Mouse (Mus musculus) gastrocnemius, postnatal 10 days (tissue): ENCODE results near the gene Tbc1d22a. TPM values are rescaled to one million over a fixed set of nuclear protein-coding genes. Genes with fewer than 3 reads are reported as not detected.

Source experiments
- DNase-seq: peaks from one replicate; pipeline ENCODE4 v3.0.0; 2021; ENCODE audit warnings: mixed read lengths
- total RNA-seq, 2 experiments: library from RNA; stranded (reverse); gene quantifications; 2 replicates each; pipeline ENCODE4 v1.2.3; 2021

Tbc1d22a gene
- total RNA-seq, 2 experiments from 2014 or later: 12.2 to 15.3 TPM

DNA sequence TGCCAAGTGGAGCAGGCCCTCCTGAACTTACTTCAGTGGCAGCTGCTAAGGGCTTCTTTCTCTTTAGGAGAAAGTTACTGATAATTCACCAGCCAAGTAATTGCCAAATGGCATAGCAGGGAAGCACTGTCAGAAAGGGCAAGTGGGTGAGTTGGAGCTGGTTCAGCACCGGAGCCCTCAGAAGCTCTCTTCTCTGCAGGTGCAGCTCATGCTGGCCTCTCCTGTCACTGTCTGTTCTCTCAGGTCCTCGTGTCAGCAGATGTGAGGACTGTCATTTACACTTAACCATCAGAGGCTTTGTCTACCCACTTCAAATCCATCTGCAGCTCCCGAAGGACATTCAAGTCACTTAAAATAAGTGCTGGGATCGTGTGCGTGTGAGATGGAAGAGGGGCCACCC lies 190.6 kb downstream of the Tbc1d22a start:
- DNase-seq: no peak

DNA sequence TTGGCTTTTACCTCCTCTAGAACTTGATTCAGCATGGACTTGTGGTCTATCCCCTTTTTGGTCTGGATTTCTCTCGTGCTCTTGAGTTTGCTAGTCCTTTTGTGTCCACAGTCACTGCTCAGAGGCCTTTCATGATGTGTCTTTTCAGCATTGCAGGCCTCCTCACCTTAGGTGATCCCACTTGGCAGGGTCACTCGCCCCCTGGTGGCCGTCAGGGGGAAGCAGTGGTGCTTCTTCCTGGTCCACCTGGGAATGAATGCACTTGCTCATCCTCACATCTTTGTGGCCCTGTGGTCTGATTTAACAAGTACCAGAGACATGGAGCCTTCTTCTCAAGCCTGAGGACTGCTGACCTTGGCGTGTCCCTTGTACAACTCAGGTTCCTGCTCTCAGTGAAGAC lies 191.3 kb downstream of the Tbc1d22a start:
- peak; percentile 65 for DNase-seq

DNA sequence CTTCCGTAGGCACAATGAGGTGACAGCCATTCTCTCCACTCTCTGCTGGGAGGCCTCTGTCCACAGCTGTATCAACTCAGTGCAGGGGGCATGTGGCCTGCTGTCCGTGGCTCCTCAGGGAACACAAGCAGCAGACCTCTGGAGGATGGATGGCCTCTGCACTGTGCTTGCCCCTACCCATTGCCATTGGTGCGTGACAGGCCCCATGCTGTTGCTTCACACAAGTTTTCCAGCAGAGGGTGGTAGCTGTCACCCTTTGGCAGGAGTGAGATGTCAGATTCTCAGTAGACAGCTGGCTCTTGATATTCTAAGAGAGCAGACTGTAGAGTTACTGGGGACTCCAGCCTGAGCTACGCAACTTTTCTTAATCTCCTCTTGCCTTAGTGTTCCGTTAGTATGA lies 195.1 kb downstream of the Tbc1d22a start:
- DNase-seq: no peak

DNA sequence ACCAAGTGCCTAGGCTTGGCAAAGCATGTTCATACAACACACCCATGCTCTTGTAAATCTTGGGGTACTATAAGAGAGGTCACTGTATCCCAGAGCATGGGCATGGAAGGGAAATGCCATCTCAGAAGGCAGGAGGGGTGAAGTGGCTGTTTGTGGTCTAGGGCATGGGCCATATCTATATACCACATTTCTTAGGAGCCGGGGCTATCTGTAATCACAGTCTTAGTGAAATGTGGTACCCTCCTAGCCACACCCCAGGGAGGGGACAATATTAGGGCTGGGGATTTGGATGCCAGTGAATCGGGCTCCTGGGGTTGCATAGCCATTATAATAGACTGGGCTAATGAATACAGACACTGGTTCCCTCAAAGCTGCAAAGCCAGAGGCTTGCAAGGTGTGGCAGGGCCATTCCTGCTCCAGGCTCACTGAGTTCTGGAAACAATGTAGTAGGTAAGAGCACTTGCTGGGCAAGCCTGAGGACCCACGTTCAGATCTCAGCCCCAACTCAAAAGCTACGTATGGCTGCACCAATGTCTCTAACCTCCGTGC lies 197.3 kb downstream of the Tbc1d22a start:
- no peak for DNase-seq

DNA sequence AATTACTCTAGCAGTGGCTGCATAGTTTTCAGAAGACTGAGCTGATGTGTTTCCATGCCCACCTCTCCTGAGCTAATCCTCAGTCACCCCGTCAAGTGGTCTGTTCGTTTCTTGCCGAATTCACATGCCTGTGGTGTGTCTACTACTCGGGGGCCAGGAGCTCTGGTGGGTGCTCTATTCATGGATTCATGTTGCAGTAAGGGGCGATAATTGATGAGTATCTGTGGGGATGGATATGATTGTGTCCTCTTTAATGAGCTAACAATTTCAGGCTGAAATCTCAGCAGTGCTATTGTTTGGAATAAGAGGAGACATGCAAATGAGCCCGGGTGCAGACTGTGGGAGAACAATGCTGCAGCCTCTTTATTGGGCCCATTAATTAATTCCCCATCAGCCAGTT lies 201.7 kb downstream of the Tbc1d22a start:
- DNase-seq: no peak

DNA sequence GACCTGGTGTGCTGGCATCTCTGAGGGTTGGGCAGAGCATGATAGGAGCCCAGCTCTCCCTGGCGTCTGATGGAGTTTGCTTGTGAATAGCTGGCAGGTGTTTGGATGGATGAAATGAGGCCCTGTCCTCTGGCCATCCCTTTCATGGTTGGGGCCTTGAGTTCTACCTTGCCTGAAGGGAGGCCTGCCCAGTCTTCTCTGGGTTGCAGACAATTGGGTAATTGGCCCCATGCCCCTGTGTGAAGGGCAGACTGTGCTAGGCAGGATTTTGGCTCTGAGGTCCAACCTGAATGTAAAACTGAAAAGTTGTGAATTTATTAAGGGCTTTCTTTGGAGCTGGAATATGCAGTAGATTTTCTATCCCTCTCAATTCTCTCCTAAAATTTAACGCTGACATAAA lies 204.2 kb downstream of the Tbc1d22a start:
- no peak for DNase-seq

DNA sequence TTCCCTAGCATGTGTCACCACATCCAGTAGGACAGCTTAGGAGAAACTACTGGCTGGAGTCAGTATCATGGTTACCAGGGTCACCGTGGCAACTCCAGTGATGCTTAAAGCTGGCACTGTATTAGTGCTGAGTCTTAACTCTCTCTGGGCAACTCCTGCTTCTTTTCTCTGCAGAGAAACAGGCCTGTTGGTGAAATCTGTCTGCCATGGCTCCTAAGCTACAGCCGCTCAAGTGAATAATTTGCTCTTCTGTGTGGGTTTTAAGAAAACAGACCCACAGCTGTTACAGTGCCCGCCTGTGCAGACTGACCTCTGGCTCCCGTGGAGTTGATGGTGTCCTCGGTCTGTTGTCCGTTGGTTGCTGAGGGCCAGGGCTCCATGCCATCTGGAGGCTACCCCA lies 205.4 kb downstream of the Tbc1d22a start:
- DNase-seq: no peak

DNA sequence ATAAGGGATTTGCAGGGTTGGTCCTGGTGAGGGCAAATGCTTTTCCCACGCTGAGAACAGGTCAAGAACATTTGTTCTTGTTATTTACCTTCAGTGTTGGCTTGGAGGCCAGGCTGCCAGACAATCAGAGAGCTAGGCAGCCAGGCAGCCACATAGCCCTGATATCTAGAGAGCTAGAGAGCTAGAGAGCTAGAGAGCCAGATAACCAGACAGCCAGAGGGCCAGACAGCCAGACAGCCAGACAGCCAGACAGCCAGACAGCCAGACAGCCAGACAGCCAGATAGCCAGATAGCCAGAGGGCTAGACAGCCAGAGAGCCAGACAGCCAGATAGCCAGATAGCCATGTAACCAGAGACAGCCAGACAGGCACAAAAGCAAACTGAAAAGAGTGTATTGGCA lies 208.6 kb downstream of the Tbc1d22a start:
- no peak for DNase-seq

DNA sequence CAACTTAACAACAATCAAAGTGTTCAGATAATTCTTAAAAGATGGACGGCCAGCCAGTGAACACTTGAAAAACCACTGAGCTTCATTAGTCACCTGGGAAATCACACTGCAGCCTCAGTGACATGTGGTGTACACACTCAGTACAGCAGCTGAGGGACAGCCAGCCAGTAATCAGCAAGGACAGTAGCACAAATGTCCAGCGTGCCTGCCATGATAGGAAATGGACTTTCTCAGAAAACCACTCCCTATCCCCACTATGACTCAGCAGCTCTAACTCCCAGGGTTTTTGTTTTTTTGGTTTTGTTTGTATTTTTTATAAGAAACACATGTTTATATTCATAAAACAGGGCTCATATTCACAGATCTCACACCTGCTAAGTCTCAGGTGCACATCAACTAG lies 209.6 kb downstream of the Tbc1d22a start:
- no peak for DNase-seq

DNA sequence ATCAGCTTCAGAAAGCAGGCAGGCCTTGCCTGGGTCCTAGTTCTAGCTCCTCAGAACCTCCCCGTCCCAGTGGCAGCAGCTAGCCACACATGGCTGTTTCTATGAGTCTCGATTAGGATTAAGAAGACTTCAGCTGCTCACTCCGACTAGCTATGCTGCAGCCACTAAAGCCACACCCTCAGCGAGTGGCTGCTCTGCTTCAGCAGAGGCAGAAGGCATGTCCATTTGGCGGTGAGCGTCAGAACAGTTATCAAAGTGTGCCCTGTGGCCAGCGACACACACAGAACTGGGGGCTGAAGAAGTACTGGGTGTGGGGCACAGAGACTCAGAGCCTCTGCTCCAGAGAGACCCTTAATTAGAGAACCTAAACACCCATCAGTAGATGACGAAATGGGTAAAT lies 210.7 kb downstream of the Tbc1d22a start:
- no peak for DNase-seq

DNA sequence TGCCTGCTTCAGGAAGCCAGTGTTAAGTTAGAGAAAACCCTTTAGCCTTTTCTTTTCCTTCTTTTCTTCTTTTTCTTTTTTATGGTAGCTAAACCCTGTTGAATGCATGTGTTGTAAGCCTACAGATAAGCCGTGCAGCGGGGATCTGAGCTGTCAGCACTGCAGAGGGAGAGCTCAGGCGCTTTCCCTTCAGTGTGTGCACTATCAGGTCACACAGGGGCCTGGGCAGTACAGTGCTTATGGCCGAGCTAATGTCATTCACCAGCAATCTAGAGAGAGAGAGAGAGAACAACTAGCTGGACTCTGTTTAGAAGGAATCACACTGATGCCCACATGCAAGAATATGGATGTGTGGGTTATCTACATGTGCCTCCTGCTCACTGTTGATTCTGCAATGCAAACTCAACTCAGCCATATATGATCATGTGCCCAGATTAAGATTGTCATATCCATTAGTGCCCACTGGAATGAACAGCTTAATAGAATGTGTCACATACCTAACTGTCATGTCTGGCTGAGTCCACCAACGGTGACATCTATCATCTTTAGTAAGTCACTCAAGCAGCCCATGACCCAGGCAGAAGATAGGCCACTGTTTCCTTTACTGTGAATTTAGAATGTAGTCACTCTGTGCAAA lies 212.2 kb downstream of the Tbc1d22a start:
- no peak for DNase-seq

DNA sequence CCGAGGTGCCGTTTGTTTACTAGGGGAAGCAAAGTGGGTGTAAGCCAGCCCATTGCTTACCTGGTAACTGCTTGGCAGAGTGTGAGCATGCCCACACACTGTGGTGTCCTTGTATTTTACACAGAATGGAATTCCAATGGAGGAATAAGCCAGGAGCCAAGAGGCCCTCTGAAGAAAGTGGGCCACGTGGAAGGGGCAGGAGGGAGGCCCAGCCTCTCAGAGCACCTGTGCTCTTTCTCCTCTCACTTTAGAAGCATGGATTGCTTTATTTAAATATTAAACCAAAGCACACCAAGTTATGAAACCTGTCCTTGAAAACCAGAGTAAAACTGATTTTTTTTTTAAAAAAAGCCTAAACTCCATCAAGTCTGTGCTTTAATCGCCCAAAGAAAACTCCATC lies 213.2 kb downstream of the Tbc1d22a start:
- no peak for DNase-seq

DNA sequence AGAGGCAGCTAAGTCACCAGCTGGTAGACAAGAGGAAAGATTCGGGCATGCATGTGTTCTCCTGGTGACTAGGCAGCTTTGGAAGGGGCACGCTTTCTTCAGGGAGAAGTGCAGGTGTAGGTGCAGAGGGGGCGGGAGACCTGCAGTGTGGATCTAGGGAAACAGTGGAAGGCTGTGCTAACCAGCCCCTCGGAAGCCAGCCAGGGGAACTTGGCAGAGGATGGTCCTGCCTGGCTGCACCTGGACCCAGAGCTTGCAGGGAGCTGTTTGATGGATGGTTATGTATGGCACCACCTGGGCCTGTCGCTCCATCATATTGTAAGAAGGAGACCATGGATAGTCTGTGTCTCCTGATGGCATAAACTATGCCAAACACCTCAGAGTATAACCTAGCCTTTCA lies 214.2 kb downstream of the Tbc1d22a start:
- no peak for DNase-seq

DNA sequence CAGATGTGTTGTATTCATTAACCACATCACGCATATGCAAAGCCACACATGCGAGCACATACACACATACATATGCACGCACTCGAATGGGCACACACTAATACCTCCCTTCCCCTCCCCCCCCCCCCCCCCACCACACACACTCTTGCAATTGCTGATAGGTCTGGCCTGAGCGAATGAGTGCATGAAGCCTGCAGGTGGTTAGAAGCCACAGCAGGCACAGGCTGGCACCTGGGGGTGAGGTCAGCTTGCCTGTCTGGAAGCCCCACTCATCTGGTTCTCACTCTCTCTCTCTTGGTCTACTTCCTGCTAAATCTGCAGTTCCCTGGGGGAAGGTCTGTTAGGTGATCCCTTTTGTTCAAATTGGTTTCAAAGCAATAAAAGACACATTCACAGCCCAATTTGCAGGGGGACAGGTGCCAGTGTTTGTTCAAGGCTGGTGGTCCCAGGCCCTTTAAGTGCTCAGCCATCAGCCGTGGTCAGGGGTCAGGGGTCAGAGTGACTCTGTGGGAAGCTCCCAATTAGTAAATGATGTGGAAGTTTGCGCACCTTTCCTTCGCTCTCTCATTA lies 215.6 kb downstream of the Tbc1d22a start:
- DNase-seq: no peak

DNA sequence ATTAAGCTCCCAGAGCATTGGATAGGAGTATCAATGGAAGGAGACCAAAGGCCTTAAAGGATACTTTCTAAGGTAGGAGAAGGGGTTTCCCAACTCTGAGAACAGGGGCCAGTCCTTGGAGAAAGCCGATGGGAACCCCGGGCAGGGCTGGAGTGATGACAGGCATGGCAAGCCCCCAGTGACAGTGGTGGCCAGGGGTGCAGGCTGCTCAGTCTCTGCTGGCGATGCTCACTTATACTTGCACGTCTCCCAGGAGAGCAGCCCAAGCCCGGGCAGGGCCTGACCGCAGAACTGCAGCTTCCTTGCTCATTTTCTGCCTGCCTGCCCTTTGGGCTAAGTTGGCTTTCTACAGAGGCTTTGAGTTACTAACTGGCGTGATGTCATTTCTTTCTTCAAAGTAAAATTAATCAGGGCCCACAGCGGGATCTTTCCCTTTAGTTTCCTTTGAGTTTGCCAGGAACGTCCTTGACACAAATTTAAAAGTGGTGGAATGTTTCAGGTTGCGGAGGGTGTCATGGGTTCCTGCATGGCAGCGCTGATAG lies 217.4 kb downstream of the Tbc1d22a start:
- no peak for DNase-seq

DNA sequence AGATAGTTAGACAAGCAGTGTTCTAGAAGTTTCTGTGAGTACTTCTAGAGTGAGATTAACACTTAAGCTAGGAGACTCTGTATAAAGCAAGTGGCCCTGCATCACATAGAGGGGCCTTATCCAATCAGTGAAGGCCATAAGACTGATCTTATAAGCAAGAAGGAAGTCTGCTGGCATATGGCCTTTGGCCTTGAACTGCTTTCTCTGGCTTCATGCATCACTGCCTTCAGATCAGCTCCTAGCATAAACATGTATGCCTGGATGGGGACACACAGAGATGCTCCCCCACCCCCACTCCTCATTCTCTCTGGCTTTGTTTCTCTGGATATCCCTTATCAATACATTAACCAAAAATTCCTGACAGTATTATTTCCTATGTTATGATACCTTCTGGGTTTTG lies 218.5 kb downstream of the Tbc1d22a start:
- DNase-seq: no peak

DNA sequence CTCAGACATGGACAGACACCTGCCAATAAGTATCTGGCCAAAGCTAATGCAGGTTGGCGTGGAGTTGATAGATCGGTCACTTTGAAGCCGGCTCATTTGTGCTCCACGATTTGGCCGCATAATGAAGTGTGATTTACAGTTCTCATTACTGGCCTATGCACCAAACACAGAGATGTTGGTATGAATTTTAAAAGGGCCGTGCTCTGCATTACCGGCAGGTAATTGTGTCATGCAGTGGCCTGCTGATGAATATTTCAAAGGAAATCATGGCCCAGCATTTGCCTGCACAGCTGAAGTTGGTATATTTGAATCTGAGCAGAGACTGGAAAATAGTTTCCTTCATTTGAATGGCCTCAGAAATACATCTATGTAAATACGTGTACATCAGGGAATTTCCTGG lies 219.1 kb downstream of the Tbc1d22a start:
- DNase-seq: no peak

DNA sequence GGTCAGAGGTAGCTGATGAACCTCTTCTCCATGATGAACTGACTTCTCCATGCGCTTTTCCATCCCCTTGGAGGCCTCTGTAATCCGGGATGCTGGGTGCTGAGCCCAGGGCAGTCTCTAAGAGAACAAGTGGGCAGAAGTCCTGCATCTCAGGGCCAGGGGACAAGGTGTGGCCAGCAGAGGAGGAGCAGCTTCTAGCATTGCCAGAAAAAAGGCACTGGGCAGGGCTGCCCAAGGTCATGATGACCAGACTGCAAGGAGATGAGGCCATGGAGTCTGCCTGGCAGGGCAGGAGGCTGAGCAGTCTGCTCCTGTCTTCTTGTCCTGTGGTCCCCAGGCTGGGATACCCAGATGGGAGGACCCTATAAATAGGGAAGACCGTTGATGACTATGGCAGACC lies 220.0 kb downstream of the Tbc1d22a start:
- DNase-seq: no peak

DNA sequence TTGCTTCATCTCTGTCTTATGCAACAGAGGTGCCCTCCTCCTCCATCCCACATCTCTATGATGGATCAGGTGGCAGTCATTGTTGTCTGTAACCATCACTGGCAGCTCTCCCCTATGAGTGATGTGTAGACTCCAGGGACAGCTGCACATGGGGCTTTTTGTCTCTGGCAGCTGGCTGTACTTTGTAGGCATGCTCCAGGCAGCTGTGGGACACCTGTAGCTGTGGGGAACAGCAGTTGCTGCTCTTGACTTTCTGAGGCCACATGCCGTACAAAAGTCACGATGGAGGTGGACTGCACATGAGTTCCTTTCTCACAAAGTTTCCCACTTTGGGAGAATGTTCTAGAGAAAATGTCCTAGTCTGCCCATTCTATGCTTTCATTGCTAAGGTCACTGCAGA lies 223.1 kb downstream of the Tbc1d22a start:
- DNase-seq: no peak

DNA sequence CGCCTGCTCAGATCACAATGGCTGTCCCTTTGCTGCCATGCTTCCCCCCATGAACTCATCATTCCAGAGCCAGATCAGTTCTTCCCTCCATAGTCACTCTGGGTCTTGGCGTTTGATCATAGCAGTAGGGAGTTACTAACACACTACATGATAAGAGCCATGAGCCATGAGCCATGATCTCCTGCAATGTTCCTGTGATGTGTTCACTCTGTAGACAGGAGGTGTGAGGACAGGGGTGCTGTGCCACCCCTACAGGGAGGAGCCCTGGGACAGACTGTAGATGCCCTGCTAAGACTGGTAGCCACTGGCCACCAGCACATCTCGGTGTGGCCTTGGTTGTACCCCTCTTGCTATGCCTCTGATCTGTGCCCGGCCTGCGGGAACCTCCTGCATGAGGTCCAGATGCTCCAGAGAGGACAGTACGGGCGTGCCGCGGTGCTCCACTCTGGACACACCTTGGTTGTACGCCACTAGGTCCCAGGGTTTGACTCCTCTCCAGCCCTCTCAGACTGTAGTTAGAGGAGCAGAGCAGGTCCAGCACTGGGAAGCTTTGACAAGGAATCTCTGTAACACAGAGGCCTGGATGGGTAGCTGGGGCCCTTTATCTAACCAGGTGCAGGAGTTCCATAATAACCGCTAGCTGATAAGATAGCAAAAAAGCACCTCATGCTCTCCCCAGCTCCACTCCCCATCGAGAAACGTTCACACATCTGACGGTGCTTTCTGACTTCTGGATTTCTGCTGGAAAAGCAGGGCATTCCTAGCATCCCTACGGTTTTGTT lies 224.9 kb downstream of the Tbc1d22a start:
- no peak for DNase-seq

DNA sequence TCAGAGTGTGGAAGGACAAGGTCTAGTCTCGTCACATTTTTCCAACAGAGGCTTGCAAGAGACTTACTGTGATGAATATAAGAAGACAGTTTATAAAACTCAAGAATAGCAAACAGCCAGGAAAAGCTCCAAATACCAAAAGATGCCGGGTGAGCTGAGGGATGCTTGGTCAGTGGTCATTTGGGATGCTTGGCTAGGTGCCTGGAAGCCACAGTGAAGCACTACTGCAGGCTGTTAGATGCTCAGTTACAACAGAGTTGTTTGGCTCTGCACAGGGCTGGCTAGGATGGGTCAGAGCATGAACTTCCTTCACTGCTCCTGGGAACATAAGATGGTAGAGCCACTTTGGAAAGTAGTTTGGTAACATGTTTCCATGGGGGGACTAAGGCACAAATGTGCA lies 230.0 kb downstream of the Tbc1d22a start:
- DNase-seq: no peak

DNA sequence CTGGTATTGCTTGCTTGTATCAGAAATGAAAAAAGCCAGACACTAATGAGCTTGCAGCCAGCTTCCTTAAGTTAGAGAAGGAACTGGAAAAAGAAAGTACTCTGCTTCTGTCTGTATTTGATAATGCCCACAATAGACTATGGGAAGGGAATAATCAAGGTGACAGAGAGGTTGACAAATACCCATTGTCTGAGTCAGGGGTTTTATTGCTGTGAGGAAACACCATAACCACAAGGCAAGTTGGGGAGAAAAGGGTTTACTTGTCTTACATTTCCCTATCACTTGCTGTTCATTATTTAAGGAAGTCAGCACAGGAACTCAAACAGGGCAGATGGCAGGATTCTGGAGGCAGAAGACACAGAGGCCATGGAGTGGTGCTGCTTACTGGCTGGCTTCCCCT lies 231.8 kb downstream of the Tbc1d22a start:
- DNase-seq: no peak

DNA sequence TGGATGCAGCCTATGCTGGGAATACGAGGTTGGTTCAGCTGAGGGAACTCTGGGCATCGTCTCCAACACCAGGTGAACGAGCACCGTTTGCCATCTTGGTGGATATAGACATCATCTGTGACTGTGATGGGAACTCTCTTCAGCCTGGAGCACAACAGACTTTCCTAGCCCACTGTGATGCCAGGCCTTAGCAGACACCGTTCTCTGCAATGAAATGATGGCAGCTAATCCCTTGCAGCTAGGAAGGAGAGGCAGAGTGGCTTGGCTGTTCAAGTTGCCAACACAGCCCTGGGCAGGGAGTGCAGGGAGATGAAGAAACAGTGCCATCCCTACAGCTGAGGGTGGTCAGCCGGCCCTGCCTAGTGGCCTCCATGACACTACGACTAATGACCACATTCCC lies 233.0 kb downstream of the Tbc1d22a start:
- DNase-seq: no peak
